Mouse (Mus musculus) limb, embryonic 14.5 days (tissue): ENCODE data around the gene Rnf222. TPM values are rescaled to one million over a fixed set of nuclear protein-coding genes. Genes with fewer than 3 reads are reported as not detected.

ENCODE experiments used
- ATAC-seq: fragments of 200-750 bp; cut with Nextera tagmentation; 2 replicates; pipeline ENCODE4 v1.8.0; 2017; ENCODE audit warnings: low read depth, moderate number of reproducible peaks, moderate TSS enrichment; ENCODE audit not compliant: low FRiP score
- DNase-seq: peaks from one replicate; pipeline ENCODE4 v3.0.0-alpha.2; 2015; ENCODE audit warnings: low spot score
- H3K27ac ChIP-seq: fragments of 300-500 bp; sonication (generic); replicated peaks from 2 replicates; pipeline ENCODE4 v1.5.1; 2014; ENCODE audit warnings: low read depth, mild to moderate bottlenecking, low read length, moderate library complexity, mixed read lengths
- H3K27me3 ChIP-seq: fragments of 300-500 bp; sonication (generic); 2 replicates; pipeline ENCODE4 v1.6.1; 2014; ENCODE audit warnings: low read length, mixed read lengths; ENCODE audit not compliant: control insufficient read depth, insufficient read depth
- H3K36me3 ChIP-seq: fragments of 300-500 bp; sonication (generic); 2 replicates; pipeline ENCODE4 v1.6.1; 2014; ENCODE audit warnings: mild to moderate bottlenecking, low read length, moderate library complexity, mixed read lengths; ENCODE audit not compliant: control insufficient read depth, insufficient read depth
- H3K4me1 ChIP-seq: fragments of 300-500 bp; sonication (generic); 2 replicates; pipeline ENCODE4 v1.6.1; 2014; ENCODE audit warnings: antibody characterized with exemption, low read length, mixed read lengths; ENCODE audit not compliant: control insufficient read depth, insufficient read depth
- H3K4me2 ChIP-seq: fragments of 300-500 bp; sonication (generic); replicated peaks from 2 replicates; pipeline ENCODE4 v1.6.1; 2014; ENCODE audit warnings: low read depth, mild to moderate bottlenecking, low read length, moderate library complexity; ENCODE audit not compliant: severe bottlenecking
- H3K4me3 ChIP-seq: fragments of 300-500 bp; sonication (generic); replicated peaks from 2 replicates; pipeline ENCODE4 v1.5.1; 2014; ENCODE audit warnings: low read length
- H3K9ac ChIP-seq: fragments of 300-500 bp; sonication (generic); 2 replicates; pipeline ENCODE4 v1.6.1; 2014; ENCODE audit warnings: mild to moderate bottlenecking, low read depth, low read length, moderate library complexity; ENCODE audit not compliant: severe bottlenecking
- H3K9me3 ChIP-seq: fragments of 300-500 bp; sonication (generic); 2 replicates; pipeline ENCODE4 v1.6.1; 2016; ENCODE audit warnings: low read length; ENCODE audit not compliant: control insufficient read depth
- POLR2A ChIP-seq: fragments of 200-500 bp; IDR thresholded peaks from 2 replicates; pipeline ENCODE4 v1.8.0; 2012; ENCODE audit warnings: inconsistent platforms, mild to moderate bottlenecking, moderate library complexity, borderline replicate concordance; ENCODE audit not compliant: insufficient read depth, insufficient read length; ENCODE audit errors: extremely low read depth
- WGBS: fragments of 180-500 bp; shearing (Covaris S2); extraction: QIAGEN DNeasy Blood & Tissue Kit; methylation state at CpG from one replicate; pipeline ENCODE4 v1.1.7; 2014; 5-methylcytosine and 5-hydroxymethylcytosine counted together
- polyA plus RNA-seq, 2 experiments: library from polyadenylated mRNA; depleted of rRNA in 1 of 2; stranded (reverse) in 1 of 2; unstranded in 1 of 2; fragments of >200 nt; fragmentation: Nextera tagmentation in 1 of 2; extraction: Ambion mirVana in 1 of 2; gene quantifications; 2 replicates each; pipeline versions ENCODE4 v1.2.1 to v1.2.3; 2012 to 2014

Gene Rnf222
- polyA plus RNA-seq, 2 experiments = 0.45 to 0.89 TPM

GRCm38 (mm10) chr11:68940516-68940915, 52.2 kb downstream of the Rnf222 start:
- Histone ChIP-seq H3K4me1 (peaks cover 7% of the 10 kb centered on the region), H3K36me3 (no peaks in the 10 kb centered on the region), H3K9ac (peak overlapping the region; percentile 57), H3K9me3 (no peaks in the 10 kb centered on the region), H3K4me2 (peak overlapping the region; percentile 65), H3K27ac (0 out of 2 replicates have a peak overlapping the region, but pooled peaks have one; percentile 44), H3K27me3 (no peaks in the 10 kb centered on the region), H3K4me3 (peak overlapping the region; percentile 53)
- ATAC-seq = no peak
- DNase-seq = no peak
- TF ChIP-seq POLR2A = no peak
- 50% methylated on average over 4 of the region's 4 CpGs for WGBS

DNA sequence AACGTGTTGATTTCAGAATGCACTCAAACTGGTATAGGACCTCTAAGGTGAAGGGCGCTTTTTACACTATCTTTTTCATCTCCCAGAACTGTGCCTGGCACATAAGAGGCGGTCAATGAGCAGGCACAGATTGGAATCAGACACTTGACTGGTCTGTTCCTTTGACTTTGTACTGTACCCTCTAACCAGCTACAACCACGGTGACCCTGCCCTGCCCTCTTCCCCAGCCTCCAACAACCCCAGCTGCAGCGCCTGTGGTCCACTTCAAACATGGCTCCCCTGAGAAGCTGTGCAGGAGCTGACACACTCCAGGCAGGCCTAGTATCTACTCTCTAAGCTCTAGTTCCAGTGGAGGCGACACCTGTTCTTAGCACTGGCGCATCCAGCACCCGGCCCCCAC, 54.4 kb downstream of the Rnf222 start:
- 86% methylated on average over 8 of the region's 8 CpGs for WGBS
- Histone ChIP-seq H3K27ac (no peak overlapping the region), H3K36me3 (no peaks in the 10 kb centered on the region), H3K4me2 (no peak overlapping the region), H3K4me3 (no peak overlapping the region), H3K9ac (no peak overlapping the region), H3K27me3 (no peaks in the 10 kb centered on the region), H3K4me1 (peaks cover 7% of the 10 kb centered on the region), H3K9me3 (no peaks in the 10 kb centered on the region)
- DNase-seq (no peak), ATAC-seq (no peak)
- TF ChIP-seq POLR2A = no peak

DNA sequence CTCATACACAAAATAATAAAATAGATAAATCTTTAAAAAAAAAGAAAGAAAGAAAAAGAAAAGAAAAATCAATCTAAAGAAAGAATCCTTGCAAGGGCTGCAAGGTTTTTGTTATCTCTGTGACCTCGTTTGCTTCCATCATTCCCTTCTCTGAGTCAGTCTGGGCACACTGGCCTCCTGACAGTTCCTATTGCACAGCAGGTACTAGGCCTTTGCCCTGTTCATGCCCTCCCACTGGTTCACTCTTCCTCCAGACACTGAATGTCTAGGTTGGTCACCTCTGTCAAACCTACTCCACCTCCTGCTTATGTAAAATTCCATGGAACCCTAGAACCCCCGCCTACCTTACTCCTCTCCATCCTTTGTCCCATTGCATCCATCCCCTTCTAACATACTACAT, 56.9 kb downstream of the Rnf222 start:
- H3K4me2 ChIP-seq = no peak overlapping the region
- TF ChIP-seq POLR2A = no peak
- H3K36me3 ChIP-seq = no peaks in the 10 kb centered on the region
- H3K9ac ChIP-seq = no peak overlapping the region
- no peaks in the 10 kb centered on the region for H3K9me3 ChIP-seq
- ATAC-seq = no peak
- 70% methylated on average over 2 of the region's 2 CpGs for WGBS
- H3K4me1 ChIP-seq = peaks cover 5% of the 10 kb centered on the region
- no peak for DNase-seq
- H3K27ac ChIP-seq = no peak overlapping the region
- no peaks in the 10 kb centered on the region for H3K27me3 ChIP-seq
- H3K4me3 ChIP-seq = no peak overlapping the region

Other genes with a start within 250 kb of the Rnf222 start
- 167 and 189 TPM in 2 replicates for gene Myh10, start 197.0 kb upstream of the Rnf222 start, polyA plus RNA-seq (2012; rRNA removed)
- 129 and 136 TPM in 2 replicates for gene Myh10, start 197.0 kb upstream of the Rnf222 start, polyA plus RNA-seq (2014; fragmentation: Nextera tagmentation; extraction: Ambion mirVana)
- gene Ndel1, start 16.7 kb upstream of the Rnf222 start, polyA plus RNA-seq (2012; rRNA removed) = 85.7 and 117 TPM in 2 replicates
- 91.8 and 96.2 TPM in 2 replicates for gene Ndel1, start 16.7 kb upstream of the Rnf222 start, polyA plus RNA-seq (2014; fragmentation: Nextera tagmentation; extraction: Ambion mirVana)
- gene Rpl26, start 13.0 kb downstream of the Rnf222 start, polyA plus RNA-seq (2012; rRNA removed) = 2,303 and 3,506 TPM in 2 replicates
- gene Rpl26, start 13.0 kb downstream of the Rnf222 start, polyA plus RNA-seq (2014; fragmentation: Nextera tagmentation; extraction: Ambion mirVana) = 1,158 and 1,230 TPM in 2 replicates
- gene Odf4, start 38.5 kb downstream of the Rnf222 start, polyA plus RNA-seq (2012; rRNA removed) = 0.09 TPM in 1 of 2 replicates, not detected in the other
- not detected in 2 replicates for gene Odf4, start 38.5 kb downstream of the Rnf222 start, polyA plus RNA-seq (2014; fragmentation: Nextera tagmentation; extraction: Ambion mirVana)
- gene Arhgef15, start 68.9 kb downstream of the Rnf222 start, polyA plus RNA-seq (2012; rRNA removed) = 12.3 and 23.7 TPM in 2 replicates
- 5.3 and 6.6 TPM in 2 replicates for gene Arhgef15, start 68.9 kb downstream of the Rnf222 start, polyA plus RNA-seq (2014; fragmentation: Nextera tagmentation; extraction: Ambion mirVana)
- gene Slc25a35, start 79.6 kb downstream of the Rnf222 start, polyA plus RNA-seq (2012; rRNA removed) = 4.7 and 6.9 TPM in 2 replicates
- 2.8 TPM in 2 replicates for gene Slc25a35, start 79.6 kb downstream of the Rnf222 start, polyA plus RNA-seq (2014; fragmentation: Nextera tagmentation; extraction: Ambion mirVana)
- gene Rangrf, start 86.6 kb downstream of the Rnf222 start, polyA plus RNA-seq (2012; rRNA removed) = 42.8 and 46.7 TPM in 2 replicates
- gene Rangrf, start 86.6 kb downstream of the Rnf222 start, polyA plus RNA-seq (2014; fragmentation: Nextera tagmentation; extraction: Ambion mirVana) = 43.4 and 46.3 TPM in 2 replicates
- gene Pfas, start 119.9 kb downstream of the Rnf222 start, polyA plus RNA-seq (2012; rRNA removed) = 27.0 and 35.6 TPM in 2 replicates
- 22.0 and 25.6 TPM in 2 replicates for gene Pfas, start 119.9 kb downstream of the Rnf222 start, polyA plus RNA-seq (2014; fragmentation: Nextera tagmentation; extraction: Ambion mirVana)
- gene Ctc1, start 127.4 kb downstream of the Rnf222 start, polyA plus RNA-seq (2012; rRNA removed) = 76.4 and 110 TPM in 2 replicates
- 44.6 and 49.1 TPM in 2 replicates for gene Ctc1, start 127.4 kb downstream of the Rnf222 start, polyA plus RNA-seq (2014; fragmentation: Nextera tagmentation; extraction: Ambion mirVana)
- 124 and 144 TPM in 2 replicates for gene Aurkb, start 157.1 kb downstream of the Rnf222 start, polyA plus RNA-seq (2012; rRNA removed)
- gene Aurkb, start 157.1 kb downstream of the Rnf222 start, polyA plus RNA-seq (2014; fragmentation: Nextera tagmentation; extraction: Ambion mirVana) = 109 and 116 TPM in 2 replicates
- 15.2 and 15.6 TPM in 2 replicates for gene Borcs6, start 171.2 kb downstream of the Rnf222 start, polyA plus RNA-seq (2012; rRNA removed)
- gene Borcs6, start 171.2 kb downstream of the Rnf222 start, polyA plus RNA-seq (2014; fragmentation: Nextera tagmentation; extraction: Ambion mirVana) = 12.3 and 13.9 TPM in 2 replicates
- 47.8 and 71.0 TPM in 2 replicates for gene Tmem107, start 182.3 kb downstream of the Rnf222 start, polyA plus RNA-seq (2012; rRNA removed)
- gene Tmem107, start 182.3 kb downstream of the Rnf222 start, polyA plus RNA-seq (2014; fragmentation: Nextera tagmentation; extraction: Ambion mirVana) = 54.4 and 55.2 TPM in 2 replicates
- 199 and 224 TPM in 2 replicates for gene Vamp2, start 199.9 kb downstream of the Rnf222 start, polyA plus RNA-seq (2012; rRNA removed)
- gene Vamp2, start 199.9 kb downstream of the Rnf222 start, polyA plus RNA-seq (2014; fragmentation: Nextera tagmentation; extraction: Ambion mirVana) = 89.8 and 98.1 TPM in 2 replicates
- 19.3 and 25.4 TPM in 2 replicates for gene Per1, start 206.7 kb downstream of the Rnf222 start, polyA plus RNA-seq (2012; rRNA removed)
- gene Per1, start 206.7 kb downstream of the Rnf222 start, polyA plus RNA-seq (2014; fragmentation: Nextera tagmentation; extraction: Ambion mirVana) = 16.0 and 22.5 TPM in 2 replicates
- 1.1 and 1.4 TPM in 2 replicates for gene Hes7, start 231.9 kb downstream of the Rnf222 start, polyA plus RNA-seq (2012; rRNA removed)
- 0.30 and 0.77 TPM in 2 replicates for gene Hes7, start 231.9 kb downstream of the Rnf222 start, polyA plus RNA-seq (2014; fragmentation: Nextera tagmentation; extraction: Ambion mirVana)
- gene 9130213A22Rik, start 234.0 kb downstream of the Rnf222 start, polyA plus RNA-seq (2012; rRNA removed) = 1.1 and 1.4 TPM in 2 replicates
- 0.41 and 0.77 TPM in 2 replicates for gene 9130213A22Rik, start 234.0 kb downstream of the Rnf222 start, polyA plus RNA-seq (2014; fragmentation: Nextera tagmentation; extraction: Ambion mirVana)
- gene Aloxe3, start 237.3 kb downstream of the Rnf222 start, polyA plus RNA-seq (2012; rRNA removed) = 1.6 TPM in 2 replicates
- gene Aloxe3, start 237.3 kb downstream of the Rnf222 start, polyA plus RNA-seq (2014; fragmentation: Nextera tagmentation; extraction: Ambion mirVana) = 1.6 and 2.2 TPM in 2 replicates